Mouse (Mus musculus): ENCODE measurements at regions not wholly inside any gene's neighbourhood (a gene's known extent, or its start where the extent isn't known, plus 50 kb on each side); places are given as distances from the start of the nearest gene placed in this dataset.

DNA sequence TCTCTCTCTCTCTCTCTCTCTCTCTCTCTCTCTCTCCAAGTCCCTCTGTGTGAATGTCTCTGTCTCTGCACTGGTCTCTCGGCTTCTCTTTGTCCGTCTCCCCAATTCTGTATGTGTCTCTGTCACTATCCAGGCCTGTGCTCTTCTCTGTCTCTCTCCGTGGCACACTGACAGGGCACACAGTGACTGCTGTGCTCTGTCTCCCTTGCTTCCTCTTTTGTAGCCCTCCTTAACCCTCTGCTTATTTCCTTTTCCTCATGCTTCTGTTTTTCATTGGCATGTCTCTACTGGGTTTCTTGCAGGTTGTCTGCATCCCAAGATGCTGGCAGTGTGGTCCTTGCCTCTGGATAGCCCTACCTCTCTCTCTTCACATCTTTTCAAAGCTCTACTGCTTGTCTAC is 229.0 kb upstream of the Id2 start:
- WGBS, result 83% methylated on average over 3 of the region's 3 CpGs
- Histone ChIP-seq H3K36me3 (ENCODE audit: control insufficient read depth, insufficient read depth, low read length) (no peaks in the 10 kb centered on the region), H3K4me1 (ENCODE audit: control insufficient read depth, insufficient read depth, low read depth, low read length) (no peaks in the 10 kb centered on the region), H3K4me3 (ENCODE audit: low read length) (no peak overlapping the region), H3K27me3 (replicated peaks; ENCODE audit: control insufficient read depth, insufficient read depth, low read length) (no peaks in the 10 kb centered on the region), H3K4me2 (ENCODE audit: low read length) (no peak overlapping the region), H3K9ac (ENCODE audit: low read depth, low read length) (no peak overlapping the region), H3K9me3 (ENCODE audit: control insufficient read depth, low read length) (no peaks in the 10 kb centered on the region), H3K27ac (ENCODE audit: low read depth, low read length) (no peak overlapping the region)
- no peak for ATAC-seq

DNA sequence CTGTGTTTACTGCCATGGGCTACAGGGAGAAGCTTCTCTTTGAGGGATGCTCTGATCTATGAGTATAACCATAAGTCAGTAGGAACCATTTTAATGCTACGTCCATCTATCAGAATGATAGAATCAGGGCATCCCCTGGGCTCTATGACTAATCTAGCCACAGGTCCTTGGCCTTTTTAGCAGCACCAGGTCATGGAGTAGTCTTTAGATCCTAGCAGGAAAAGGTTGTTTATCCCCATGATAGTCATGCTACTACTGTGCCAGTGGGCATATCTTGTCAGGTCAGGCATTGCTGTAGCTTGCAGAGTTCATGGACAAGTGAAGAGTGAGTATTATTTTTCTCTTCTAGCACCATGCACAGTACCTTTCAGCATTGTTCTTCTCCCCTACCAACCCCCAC is 226.2 kb upstream of the Id2 start:
- no peak overlapping the region for H3K4me3 ChIP-seq (ENCODE audit: low read length)
- no peaks in the 10 kb centered on the region for H3K36me3 ChIP-seq (ENCODE audit: control insufficient read depth, insufficient read depth, low read length)
- H3K4me2 ChIP-seq (ENCODE audit: low read length), result no peak overlapping the region
- no peak overlapping the region for H3K27ac ChIP-seq (ENCODE audit: low read depth, low read length)
- WGBS, result 88% methylated on average over 1 of the region's 1 CpGs
- no peak for ATAC-seq
- H3K4me1 ChIP-seq (ENCODE audit: control insufficient read depth, insufficient read depth, low read depth, low read length), result no peaks in the 10 kb centered on the region
- H3K9me3 ChIP-seq (ENCODE audit: control insufficient read depth, low read length), result no peaks in the 10 kb centered on the region
- no peaks in the 10 kb centered on the region for H3K27me3 ChIP-seq (replicated peaks; ENCODE audit: control insufficient read depth, insufficient read depth, low read length)
- H3K9ac ChIP-seq (ENCODE audit: low read depth, low read length), result no peak overlapping the region

DNA sequence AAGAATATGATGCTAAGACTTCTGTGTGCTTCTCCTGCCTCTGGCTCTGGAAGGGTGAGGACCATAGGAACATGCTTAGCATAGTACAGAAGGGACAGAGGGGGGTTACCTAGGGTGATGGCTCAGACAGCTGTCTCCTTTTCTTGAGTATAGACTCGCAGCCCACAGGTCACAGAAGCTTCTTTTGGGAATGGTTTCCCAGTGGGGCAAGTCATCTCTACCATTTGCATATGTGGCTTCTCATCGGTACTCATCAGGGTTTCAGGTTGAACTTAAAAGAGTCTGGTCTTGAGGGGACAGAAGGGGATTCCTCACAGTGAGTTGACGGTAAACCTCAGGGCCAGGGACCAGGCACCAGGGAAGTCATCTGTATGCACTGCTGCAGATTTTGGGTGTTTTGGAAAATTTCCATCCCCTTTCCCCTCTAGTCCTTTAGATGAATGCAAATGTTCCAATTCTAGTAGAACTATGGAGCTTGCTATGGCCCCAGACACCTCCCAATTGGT is 223.4 kb upstream of the Id2 start:
- Histone ChIP-seq H3K9ac (ENCODE audit: low read depth, low read length) (no peak overlapping the region), H3K27ac (ENCODE audit: low read depth, low read length) (no peak overlapping the region), H3K9me3 (ENCODE audit: control insufficient read depth, low read length) (no peaks in the 10 kb centered on the region), H3K4me3 (ENCODE audit: low read length) (no peak overlapping the region), H3K4me1 (ENCODE audit: control insufficient read depth, insufficient read depth, low read depth, low read length) (no peaks in the 10 kb centered on the region), H3K4me2 (ENCODE audit: low read length) (no peak overlapping the region), H3K36me3 (ENCODE audit: control insufficient read depth, insufficient read depth, low read length) (no peaks in the 10 kb centered on the region), H3K27me3 (replicated peaks; ENCODE audit: control insufficient read depth, insufficient read depth, low read length) (no peaks in the 10 kb centered on the region)
- WGBS, result 89% methylated on average over 3 of the region's 3 CpGs
- ATAC-seq, result no peak

DNA sequence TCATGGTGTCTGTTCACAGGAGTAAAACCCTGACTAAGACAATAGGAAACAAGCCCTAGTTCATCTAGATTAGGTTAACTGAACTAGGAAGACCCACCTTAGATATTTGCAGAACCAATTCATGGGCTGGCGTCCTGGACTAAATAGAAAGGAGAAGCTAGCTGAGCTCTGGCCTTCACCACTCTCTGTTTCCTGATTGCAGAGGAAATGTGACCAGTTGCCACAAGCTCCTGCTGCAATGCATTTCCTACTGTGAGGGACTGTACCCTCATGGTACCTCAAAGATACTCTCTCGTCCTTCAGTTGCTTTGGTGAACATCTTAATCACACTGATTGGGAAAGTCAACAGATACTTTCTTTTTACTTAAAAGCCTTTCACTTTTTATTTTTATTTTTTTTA is 222.9 kb upstream of the Id2 start:
- H3K4me2 ChIP-seq (ENCODE audit: low read length), result no peak overlapping the region
- no peaks in the 10 kb centered on the region for H3K27me3 ChIP-seq (replicated peaks; ENCODE audit: control insufficient read depth, insufficient read depth, low read length)
- WGBS, result 93% methylated on average over 2 of the region's 2 CpGs
- no peaks in the 10 kb centered on the region for H3K36me3 ChIP-seq (ENCODE audit: control insufficient read depth, insufficient read depth, low read length)
- ATAC-seq, result no peak
- H3K9ac ChIP-seq (ENCODE audit: low read depth, low read length), result no peak overlapping the region
- no peak overlapping the region for H3K4me3 ChIP-seq (ENCODE audit: low read length)
- H3K27ac ChIP-seq (ENCODE audit: low read depth, low read length), result no peak overlapping the region
- no peaks in the 10 kb centered on the region for H3K9me3 ChIP-seq (ENCODE audit: control insufficient read depth, low read length)
- no peaks in the 10 kb centered on the region for H3K4me1 ChIP-seq (ENCODE audit: control insufficient read depth, insufficient read depth, low read depth, low read length)

- Histone ChIP-seq H3K27ac (ENCODE audit: low read depth, low read length) (no peak overlapping the region), H3K4me3 (ENCODE audit: low read length) (no peak overlapping the region), H3K27me3 (replicated peaks; ENCODE audit: control insufficient read depth, insufficient read depth, low read length) (no peaks in the 10 kb centered on the region), H3K4me1 (ENCODE audit: control insufficient read depth, insufficient read depth, low read depth, low read length) (no peaks in the 10 kb centered on the region), H3K9ac (ENCODE audit: low read depth, low read length) (no peak overlapping the region), H3K4me2 (ENCODE audit: low read length) (no peak overlapping the region), H3K9me3 (ENCODE audit: control insufficient read depth, low read length) (no peaks in the 10 kb centered on the region), H3K36me3 (ENCODE audit: control insufficient read depth, insufficient read depth, low read length) (no peaks in the 10 kb centered on the region)
- 63% methylated on average over 4 of the region's 4 CpGs for WGBS
- ATAC-seq, result no peak
Observed at GRCm38 (mm10) chr12:25318072-25318671, 221.2 kb upstream of the Id2 start.

DNA sequence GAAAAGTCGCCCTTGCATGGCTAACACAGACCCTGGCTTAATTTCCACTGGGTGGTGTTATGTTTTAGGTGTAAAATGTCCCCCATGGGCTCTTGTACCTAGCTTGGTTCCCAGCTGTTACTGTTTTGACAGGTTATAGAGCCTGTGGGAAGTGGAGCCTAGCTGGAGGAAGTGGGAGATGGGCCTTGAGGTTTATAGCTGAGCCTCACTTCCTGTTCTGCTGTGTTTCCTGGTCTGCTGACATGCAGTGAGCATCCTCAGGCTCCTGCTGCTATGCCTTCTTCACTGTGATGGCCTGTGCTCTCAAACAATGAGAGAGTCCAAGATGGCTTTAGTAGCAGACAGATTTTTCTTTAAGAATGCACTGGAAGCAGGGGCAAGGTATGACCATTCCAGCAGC is 219.0 kb upstream of the Id2 start:
- Histone ChIP-seq H3K4me3 (ENCODE audit: low read length) (no peak overlapping the region), H3K9ac (ENCODE audit: low read depth, low read length) (no peak overlapping the region), H3K4me2 (ENCODE audit: low read length) (no peak overlapping the region), H3K27me3 (replicated peaks; ENCODE audit: control insufficient read depth, insufficient read depth, low read length) (no peaks in the 10 kb centered on the region), H3K4me1 (ENCODE audit: control insufficient read depth, insufficient read depth, low read depth, low read length) (no peaks in the 10 kb centered on the region), H3K27ac (ENCODE audit: low read depth, low read length) (no peak overlapping the region), H3K36me3 (ENCODE audit: control insufficient read depth, insufficient read depth, low read length) (no peaks in the 10 kb centered on the region), H3K9me3 (ENCODE audit: control insufficient read depth, low read length) (no peaks in the 10 kb centered on the region)
- ATAC-seq, result no peak
- 75% methylated on average over 1 of the region's 1 CpGs for WGBS

- Histone ChIP-seq H3K36me3 (ENCODE audit: control insufficient read depth, insufficient read depth, low read length) (no peaks in the 10 kb centered on the region), H3K9ac (ENCODE audit: low read depth, low read length) (no peak overlapping the region), H3K27ac (ENCODE audit: low read depth, low read length) (no peak overlapping the region), H3K9me3 (ENCODE audit: control insufficient read depth, low read length) (no peaks in the 10 kb centered on the region), H3K4me2 (ENCODE audit: low read length) (no peak overlapping the region), H3K4me3 (ENCODE audit: low read length) (no peak overlapping the region), H3K27me3 (replicated peaks; ENCODE audit: control insufficient read depth, insufficient read depth, low read length) (no peaks in the 10 kb centered on the region), H3K4me1 (ENCODE audit: control insufficient read depth, insufficient read depth, low read depth, low read length) (no peaks in the 10 kb centered on the region)
- no peak for ATAC-seq
Observed at GRCm38 (mm10) chr12:25313212-25313611, 216.3 kb upstream of the Id2 start.

DNA sequence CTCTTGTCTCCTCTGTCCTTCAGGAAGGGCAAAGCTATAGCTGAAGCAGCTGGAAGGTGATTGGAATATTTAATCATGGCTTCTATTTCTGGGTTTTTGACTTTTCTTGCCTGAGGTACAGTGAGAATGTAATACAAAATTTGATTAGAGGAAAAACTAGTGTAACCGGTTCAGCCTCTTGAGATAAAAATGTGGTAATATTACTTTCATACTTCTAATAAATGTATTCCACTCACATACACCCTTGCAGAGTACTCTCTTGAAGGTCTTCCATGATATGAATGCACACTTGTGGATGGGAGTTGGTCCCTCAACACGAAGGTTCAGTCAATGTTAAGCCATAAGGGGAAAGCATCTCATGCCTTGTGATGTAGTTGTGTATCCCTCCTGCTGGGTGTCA is 215.4 kb upstream of the Id2 start:
- no peak overlapping the region for H3K9ac ChIP-seq (ENCODE audit: low read depth, low read length)
- no peak overlapping the region for H3K4me3 ChIP-seq (ENCODE audit: low read length)
- no peaks in the 10 kb centered on the region for H3K27me3 ChIP-seq (replicated peaks; ENCODE audit: control insufficient read depth, insufficient read depth, low read length)
- no peak overlapping the region for H3K27ac ChIP-seq (ENCODE audit: low read depth, low read length)
- H3K36me3 ChIP-seq (ENCODE audit: control insufficient read depth, insufficient read depth, low read length), result no peaks in the 10 kb centered on the region
- no peak overlapping the region for H3K4me2 ChIP-seq (ENCODE audit: low read length)
- H3K4me1 ChIP-seq (ENCODE audit: control insufficient read depth, insufficient read depth, low read depth, low read length), result no peaks in the 10 kb centered on the region
- H3K9me3 ChIP-seq (ENCODE audit: control insufficient read depth, low read length), result no peaks in the 10 kb centered on the region
- WGBS, result 81% methylated on average over 2 of the region's 2 CpGs
- ATAC-seq, result no peak

DNA sequence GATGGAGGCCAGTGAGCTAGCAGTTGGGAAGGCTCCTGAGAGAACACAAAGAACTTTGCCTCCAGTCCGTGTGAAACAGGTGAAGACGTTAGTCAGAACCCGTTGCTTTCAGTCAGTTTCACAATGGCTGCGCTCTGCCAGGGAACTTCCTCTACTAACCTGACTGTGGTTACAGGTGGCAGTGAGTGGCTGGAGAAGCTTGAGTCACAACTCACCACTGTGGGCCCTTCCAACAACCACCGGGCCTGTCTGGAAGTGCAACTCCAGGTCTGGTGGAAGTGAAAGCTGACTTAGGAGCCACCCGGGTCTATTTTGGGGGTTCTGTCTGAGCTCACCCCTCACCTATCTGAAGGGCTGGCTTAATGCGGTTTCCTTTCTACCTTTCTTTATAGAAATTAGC is 214.8 kb upstream of the Id2 start:
- no peak overlapping the region for H3K27ac ChIP-seq (ENCODE audit: low read depth, low read length)
- 97% methylated on average over 7 of the region's 7 CpGs for WGBS
- H3K36me3 ChIP-seq (ENCODE audit: control insufficient read depth, insufficient read depth, low read length), result no peaks in the 10 kb centered on the region
- H3K4me3 ChIP-seq (ENCODE audit: low read length), result no peak overlapping the region
- H3K9ac ChIP-seq (ENCODE audit: low read depth, low read length), result no peak overlapping the region
- no peaks in the 10 kb centered on the region for H3K4me1 ChIP-seq (ENCODE audit: control insufficient read depth, insufficient read depth, low read depth, low read length)
- no peaks in the 10 kb centered on the region for H3K27me3 ChIP-seq (replicated peaks; ENCODE audit: control insufficient read depth, insufficient read depth, low read length)
- H3K4me2 ChIP-seq (ENCODE audit: low read length), result no peak overlapping the region
- no peaks in the 10 kb centered on the region for H3K9me3 ChIP-seq (ENCODE audit: control insufficient read depth, low read length)
- no peak for ATAC-seq
